Mouse (Mus musculus) ovary, postnatal 10 days (tissue): ENCODE measurements at regions not wholly inside any gene's neighbourhood (a gene's known extent, or its start where the extent isn't known, plus 50 kb on each side); places are given as distances from the start of the nearest gene placed in this dataset.

Source experiments
- DNase-seq: peaks from one replicate; pipeline ENCODE4 v3.0.0; 2022; ENCODE audit warnings: low spot score

DNA sequence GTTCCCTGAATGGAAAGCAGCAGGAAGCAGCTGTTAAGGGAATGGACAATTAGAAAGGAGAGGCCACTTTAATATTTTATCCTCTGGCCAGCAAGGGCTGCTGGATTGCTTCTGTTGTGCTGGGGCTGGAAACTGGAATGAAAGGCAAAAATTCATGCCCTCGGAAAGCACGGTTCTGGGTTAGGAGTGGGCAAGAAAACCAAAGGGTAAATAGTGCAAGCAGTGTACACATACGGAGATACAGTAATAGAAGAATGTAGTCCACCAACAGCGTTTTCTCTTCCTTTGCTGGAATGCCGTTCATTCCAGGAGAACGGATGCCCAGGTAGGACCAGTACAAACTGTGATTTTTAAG, 50.8 kb upstream of the Zfr start:
- no peak for DNase-seq

- peak; percentile 79 for DNase-seq
These were observed 51.3 kb upstream of the Zfr start for GRCm38 (mm10) chr15:12066176-12066856.

- no peak for DNase-seq
These were observed 58.1 kb upstream of the Sub1 start for GRCm38 (mm10) chr15:12054870-12055269.

DNA sequence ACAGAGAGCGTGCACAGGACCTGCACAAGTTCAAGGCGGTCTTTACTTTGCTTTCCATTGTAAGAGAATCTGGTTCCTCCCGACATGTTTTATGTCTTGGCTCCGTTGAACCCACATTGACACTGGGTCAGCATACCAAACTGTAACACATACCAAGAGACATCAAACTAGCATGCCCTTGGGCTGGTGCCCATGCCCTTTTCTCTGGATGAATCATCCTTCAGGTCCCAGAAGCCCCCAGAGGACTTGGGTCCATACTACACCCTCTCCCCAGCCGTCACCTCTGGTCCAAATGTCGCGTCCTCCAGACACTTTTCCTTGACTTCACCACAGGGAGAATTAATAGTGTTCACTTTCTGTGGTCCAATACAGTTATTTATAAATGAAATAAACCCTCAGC, 56.8 kb upstream of the Sub1 start:
- DNase-seq = no peak

GRCm38 (mm10) chr15:12048965-12049364, 52.2 kb upstream of the Sub1 start:
- DNase-seq = no peak

- no peak for DNase-seq
These were observed 51.4 kb upstream of the Sub1 start for GRCm38 (mm10) chr15:12048214-12048507.

DNA sequence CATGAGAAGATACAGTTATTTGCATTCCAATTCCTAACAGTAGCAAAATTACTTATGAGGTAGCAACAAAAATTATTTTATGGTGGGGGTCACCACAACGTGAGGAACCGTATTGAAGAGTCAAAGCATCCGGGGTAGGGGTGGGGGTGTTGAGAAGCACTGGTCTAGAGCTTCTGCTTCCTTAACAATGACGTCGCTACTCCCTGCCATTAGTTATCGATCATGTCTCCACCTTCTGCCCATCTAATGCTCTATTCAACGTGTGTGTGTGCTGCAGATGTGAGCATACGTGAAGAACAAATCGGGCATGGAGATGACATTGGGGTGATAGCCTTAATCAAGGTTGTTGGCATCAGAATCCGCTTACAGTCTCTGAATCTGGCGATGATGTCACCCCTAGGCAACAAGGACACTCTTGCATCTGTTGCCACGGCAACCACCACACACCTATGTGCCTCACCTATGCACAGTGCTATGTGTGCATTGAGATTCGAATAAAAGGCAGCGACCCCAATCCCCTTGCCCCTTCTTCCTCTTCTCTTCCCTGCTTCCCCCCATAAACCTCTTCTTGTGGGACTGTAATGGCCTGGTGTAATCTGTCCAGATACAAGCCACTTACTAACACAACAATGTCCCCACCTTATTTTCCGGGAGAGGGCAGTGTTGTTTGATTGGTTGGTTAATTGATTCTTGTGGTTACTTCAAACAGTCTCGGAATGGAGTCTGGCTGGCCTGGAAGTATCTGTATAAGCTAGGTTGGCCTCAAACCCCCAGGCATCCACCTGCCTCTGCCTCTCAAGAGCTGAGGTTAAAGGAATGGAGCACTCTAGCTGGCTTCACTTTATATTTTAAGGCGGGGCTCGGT, 50.8 kb upstream of the Sub1 start:
- DNase-seq = no peak
